Mouse (Mus musculus): ENCODE measurements at regions not wholly inside any gene's neighbourhood (a gene's known extent, or its start where the extent isn't known, plus 50 kb on each side); places are given as distances from the start of the nearest gene placed in this dataset.
"Not testable (repeated sequence)": the region's sequence is repeated elsewhere in the genome, so short reads cannot be mapped to it uniquely, and the experiment has no call there.

DNA sequence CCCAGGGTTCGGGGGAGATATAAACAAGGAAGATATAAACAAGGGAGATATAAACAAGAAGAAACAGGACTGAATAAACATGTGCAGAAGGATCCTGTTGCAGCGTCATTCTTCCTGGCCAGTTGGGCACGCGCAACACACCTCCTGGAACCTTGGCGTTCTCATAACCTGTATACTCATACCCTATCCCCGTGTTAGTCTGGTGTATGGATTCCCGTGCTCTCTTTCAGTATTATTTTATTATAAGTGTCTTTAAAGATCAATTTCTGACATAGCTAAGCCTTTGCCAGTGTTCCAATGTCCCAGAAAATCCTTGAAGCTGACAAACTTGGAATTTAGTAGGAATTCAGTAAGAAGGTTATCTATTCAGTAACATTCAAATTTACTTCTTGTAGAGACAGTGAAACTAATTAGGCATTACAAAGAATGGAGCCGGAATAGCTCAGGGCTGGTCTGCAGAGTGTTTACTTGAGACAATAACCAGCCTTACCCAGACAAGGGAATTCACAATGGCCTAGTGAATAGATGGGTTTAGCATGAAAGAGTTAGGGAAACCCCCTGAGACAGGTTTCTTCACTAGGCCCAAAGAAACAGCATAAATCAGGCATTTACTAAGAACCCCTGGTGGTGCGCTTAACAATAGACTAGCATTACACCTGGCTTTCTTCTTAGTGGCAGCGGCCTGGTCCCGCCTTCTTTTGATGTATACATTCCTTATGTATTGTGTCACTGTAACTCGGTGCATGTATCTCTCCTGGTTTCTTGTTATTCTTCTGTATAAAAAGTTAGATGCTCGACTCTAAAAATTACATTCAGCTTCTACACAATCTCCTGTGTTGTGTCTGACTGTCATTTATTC, 458.4 kb downstream of the Epm2a start:
- DNase-seq (ENCODE audit: low read depth) = not testable (repeated sequence)

DNA sequence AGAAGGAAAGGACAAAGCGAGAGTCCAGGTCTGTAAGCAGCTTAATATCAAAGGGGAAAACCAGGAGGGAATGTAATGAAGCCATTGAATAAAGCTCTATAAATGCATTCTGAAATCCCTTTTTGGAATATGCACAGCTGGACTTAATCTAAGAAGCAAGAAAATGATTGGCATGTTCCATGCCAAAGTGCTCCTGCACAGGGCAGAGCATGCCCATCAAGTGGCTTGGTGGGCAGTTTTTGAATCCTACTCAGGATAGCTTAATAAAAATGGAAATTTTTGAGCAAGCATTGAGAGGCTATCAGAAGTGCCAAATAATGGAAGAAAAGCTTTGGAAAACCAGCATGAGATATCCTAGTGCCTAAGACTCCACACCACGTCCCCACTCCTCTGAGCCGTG, 466.1 kb downstream of the Epm2a start:
- DNase-seq (ENCODE audit: low read depth) = no peak

DNA sequence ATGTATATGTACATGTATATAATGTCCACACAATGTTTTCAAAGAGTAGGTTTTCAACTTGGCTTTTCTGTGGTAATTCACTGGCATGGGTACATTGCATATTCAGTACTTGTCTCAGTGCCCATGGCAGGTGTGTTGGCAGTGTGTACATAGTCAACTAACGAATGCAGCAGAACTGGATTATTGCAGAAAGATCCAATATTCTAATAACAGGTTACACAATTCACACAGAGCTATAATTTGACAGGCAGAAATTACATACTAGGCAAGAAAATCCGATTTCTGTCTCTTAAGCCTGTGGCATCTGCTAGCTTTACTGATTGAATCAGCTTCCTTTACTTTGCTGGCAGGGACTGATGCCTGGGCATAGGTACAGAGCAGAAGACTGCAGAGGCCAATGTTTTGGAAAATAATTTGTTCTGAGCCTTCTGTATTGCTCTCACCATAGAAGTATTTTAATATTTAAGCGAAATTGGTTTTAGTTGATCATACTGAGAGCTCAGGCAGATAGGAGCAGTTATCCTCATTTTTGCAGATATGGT, 479.3 kb downstream of the Epm2a start:
- no peak for DNase-seq (ENCODE audit: low read depth)

- DNase-seq (ENCODE audit: low read depth) = no peak
These were observed 497.9 kb downstream of the Epm2a start for GRCm38 (mm10) chr10:11841094-11841493.

- DNase-seq (ENCODE audit: low read depth) = no peak
These were observed 498.3 kb downstream of the Epm2a start for GRCm38 (mm10) chr10:11841494-11841893.

GRCm38 (mm10) chr10:11846141-11846540, 502.9 kb downstream of the Epm2a start:
- no peak for DNase-seq (ENCODE audit: low read depth)

DNA sequence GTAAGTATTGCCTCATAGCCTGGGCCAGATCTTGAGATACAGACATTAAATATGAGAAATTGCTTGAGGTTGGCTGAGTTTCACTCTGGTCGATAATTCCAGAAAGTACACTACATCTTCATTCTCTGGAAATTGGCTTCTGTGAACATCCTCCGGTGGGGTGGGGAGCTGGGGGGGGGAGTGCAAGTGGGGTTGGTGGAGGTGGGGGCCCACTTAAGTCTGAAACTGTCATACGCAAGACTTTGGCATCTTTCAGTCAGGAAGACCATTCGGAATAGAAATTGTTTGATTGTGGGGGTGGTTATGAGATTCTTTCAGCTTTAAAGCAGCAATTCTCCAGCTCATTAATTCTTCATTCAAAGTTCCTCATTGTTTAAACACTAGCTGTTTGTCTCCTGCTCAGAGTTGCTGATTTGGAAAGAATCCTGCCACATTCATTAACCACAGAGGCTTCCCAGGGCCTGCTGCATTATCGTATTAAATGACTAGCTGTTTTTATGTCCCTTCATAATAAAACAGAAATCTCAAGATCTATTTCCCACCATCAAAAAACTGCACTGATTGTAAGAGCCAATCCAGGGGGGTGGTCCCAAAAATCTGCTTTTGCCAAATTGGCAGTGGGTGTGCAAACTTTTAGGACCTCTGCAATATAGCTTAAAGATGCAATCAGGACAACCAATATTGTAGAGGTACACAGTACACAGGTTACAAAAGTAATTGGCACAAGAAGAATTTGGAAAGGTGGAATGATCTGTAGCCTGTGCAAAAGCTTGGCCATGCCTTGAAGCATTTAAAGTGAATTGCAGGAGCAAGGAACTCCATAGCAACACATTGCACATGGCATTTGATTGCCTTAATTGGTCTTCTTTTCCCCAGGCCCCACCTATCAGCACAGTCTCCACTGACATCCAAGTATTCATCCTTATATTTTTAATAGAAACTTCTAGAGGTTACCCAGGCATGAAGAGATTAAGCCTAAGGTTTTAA, 532.2 kb downstream of the Epm2a start:
- DNase-seq (ENCODE audit: low read depth) = no peak

DNA sequence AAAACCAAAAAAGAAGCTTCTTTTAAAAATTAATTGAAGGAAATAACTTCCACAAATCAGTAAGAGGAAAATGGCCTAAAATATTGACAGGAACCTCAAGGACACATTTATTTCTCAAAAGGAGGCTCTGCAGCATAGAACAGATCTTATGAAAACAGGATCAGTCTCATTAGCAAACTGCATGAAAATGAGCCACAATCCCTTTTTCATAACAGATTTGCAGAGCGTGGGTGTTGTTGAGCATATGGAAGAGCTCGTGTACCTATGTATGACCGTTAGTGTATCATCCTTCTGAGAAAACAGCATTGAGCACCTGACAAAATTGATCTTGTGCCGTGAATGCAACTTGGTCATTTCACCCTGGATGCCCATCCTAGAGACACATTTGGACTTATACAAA, 543.0 kb downstream of the Epm2a start:
- no peak for DNase-seq (ENCODE audit: low read depth)

GRCm38 (mm10) chr10:11888953-11889352, 545.7 kb downstream of the Epm2a start:
- no peak for DNase-seq (ENCODE audit: low read depth)

GRCm38 (mm10) chr10:11922132-11922531, 578.9 kb downstream of the Epm2a start:
- DNase-seq (ENCODE audit: low read depth) = no peak

DNA sequence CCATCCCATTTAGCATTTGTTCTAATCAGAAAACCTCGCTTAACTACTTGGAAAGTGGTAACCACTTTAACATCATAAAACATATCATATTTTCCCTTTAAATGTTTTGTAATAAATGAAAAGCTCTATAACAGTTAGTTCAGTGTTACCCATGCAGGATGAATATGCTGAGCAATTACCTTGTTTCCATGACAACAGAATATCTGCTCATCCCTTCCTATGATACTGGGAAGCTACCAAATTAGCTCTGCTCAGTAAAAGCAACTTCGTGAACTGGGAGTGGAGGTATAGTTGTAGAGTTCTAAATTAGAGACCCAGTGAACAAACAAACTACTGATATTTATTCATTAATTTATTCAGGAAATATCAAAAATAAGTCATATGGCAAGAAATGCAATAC, 595.0 kb downstream of the Epm2a start:
- no peak for DNase-seq (ENCODE audit: low read depth)

DNA sequence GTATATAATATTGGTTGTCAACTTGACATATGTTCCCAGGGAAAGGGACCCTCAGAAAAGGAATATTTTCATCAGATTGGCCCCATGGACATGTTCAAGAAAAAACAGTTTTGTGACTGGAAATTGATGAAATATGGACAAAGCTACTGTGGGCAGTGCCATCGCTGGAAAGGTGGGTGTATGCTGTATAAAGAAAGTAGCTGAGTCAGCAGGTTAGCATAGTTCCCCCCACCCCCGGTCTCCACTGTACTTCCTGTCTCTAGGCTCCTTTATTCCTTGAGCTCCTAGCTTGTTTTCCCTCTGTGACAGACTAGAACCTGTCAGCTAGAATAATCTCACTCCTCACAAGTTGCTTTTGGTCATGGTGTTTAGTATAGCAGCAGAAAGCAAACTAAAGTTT, 599.6 kb downstream of the Epm2a start:
- DNase-seq (ENCODE audit: low read depth) = no peak

DNA sequence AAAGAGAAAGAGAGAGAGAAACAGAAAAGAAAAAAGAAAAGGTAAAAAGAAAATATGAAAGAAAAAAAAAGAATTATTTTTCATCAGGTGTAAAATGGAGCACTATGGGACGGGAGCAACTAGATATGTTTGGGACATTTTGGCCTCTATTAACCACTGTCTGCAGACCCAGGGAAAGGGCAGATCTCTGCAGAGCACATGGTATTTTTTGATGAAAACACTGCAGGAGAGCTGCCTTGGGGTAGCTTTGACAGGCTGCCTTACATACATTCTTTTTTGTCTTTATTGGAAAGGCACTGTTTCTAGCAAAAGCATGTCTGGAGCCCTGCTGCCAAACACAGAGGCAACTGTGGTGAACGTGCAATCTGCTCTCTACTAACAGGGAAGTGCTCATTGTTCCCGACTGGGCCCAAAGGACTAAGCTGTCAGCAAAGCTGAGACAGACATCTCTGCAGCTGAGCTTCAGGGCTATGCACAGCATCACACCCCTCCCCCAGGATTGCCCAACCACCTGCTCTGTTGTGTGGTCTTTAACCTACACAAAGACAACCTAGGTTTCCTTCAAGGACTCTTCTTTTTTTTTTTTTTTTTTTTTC, 617.2 kb downstream of the Epm2a start:
- DNase-seq (ENCODE audit: low read depth) = no peak

- no peak for DNase-seq (ENCODE audit: low read depth)
These were observed 661.8 kb downstream of the Epm2a start for GRCm38 (mm10) chr10:12004966-12005365.

DNA sequence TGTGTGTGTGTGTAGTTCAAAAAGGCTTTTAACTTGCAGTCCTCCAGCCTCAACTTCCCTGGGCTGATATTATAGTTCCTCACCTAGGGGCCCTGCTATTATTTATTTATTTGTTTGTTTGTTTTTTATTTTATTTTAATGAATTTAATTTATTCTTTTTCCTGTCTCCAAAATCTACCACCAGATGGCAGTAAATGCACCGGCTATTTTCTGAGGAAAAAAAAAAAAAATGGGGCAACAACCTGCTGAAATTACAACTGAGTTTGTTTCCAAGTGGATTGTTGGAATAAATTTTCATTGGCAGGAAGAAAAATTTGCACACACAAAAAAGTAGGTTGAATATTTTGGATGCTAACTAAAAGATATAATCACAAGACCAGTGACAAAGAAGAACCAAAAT, 662.7 kb downstream of the Epm2a start:
- no peak for DNase-seq (ENCODE audit: low read depth)

DNA sequence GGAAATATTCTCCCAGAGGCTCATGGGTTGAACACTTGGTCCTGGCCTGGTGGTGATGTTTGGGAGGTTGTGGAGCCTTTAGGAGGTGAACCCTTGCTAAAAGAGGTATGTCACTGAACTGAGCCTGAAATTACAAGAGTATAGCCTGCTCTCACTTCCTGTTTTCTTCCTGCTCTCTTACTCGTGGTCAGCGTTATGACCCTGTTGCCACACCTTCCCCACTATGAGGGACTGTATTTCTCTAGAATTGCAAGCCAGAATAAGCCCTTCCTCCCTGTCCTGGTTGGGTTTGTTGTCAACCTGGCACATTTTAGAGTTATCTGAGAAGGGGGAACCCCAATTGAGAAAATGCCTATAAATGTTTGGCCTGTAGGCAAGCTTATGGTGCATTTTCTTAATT, 674.1 kb downstream of the Epm2a start:
- DNase-seq (ENCODE audit: low read depth) = no peak

DNA sequence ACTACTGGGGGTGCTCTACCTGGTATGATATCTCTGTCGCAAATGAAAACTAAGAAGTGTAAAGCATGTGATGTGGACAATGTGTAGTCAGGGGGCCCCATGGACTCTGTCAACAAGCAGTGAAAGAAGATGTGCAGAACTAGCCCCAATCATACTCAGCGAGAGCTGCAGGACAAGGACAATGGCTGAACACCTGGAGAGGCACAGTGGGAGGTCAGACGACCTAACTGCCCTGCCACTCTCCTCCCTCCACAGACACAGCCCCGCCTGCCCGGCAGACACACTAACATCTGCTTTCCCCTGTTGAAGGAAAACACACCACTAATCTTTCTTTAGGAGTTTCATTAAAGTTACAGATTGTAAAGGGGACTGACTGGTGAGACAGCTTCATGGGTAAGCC, 675.1 kb downstream of the Epm2a start:
- DNase-seq (ENCODE audit: low read depth) = no peak

- no peak for DNase-seq (ENCODE audit: low read depth)
These were observed 676.1 kb downstream of the Epm2a start for GRCm38 (mm10) chr10:12019159-12019779.

GRCm38 (mm10) chr10:12020576-12020975, 677.4 kb downstream of the Epm2a start:
- no peak for DNase-seq (ENCODE audit: low read depth)

DNA sequence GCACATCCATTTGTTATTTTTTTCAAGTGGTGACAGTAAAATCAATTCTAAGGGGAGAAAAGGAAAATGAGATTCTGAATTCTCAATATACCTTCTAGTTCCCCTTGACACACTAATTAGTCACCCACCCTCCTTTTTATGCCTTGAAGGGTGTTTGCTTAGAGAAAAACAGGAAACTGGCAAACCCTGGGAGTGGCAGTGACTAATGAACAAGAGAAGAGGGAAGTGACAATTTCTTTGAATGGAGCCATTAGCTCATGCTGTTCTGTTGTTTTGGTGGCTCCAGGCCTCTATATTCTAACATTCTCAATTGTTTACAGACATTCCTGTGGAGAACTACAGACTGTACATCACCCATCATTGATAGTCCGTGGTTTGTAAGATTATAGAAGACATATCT, 692.0 kb downstream of the Epm2a start:
- DNase-seq (ENCODE audit: low read depth) = no peak

- no peak for DNase-seq (ENCODE audit: low read depth)
These were observed 702.7 kb downstream of the Epm2a start for GRCm38 (mm10) chr10:12045937-12046336.

DNA sequence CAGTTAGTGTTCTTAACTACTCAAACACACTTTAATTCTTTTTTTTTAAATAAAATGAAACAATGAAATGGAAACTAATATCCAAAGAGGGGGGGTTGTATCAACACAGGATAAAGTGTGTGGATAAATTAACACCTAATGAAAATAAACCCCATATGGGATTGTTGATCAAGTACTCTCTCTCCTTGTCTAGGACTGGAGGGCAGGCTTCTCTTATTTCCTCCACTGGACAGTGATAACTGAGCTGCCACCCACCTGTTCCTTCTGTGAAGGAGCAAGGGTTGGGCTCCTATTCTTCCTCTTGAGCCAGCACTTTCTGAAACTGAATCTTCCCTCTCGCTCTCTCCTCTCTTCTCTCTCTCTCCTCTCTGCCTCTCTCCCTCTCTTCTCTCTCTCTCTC, 716.5 kb downstream of the Epm2a start:
- DNase-seq (ENCODE audit: low read depth) = no peak

All from induced T-regulatory cell, adult 2 months (primary cell).